Mouse (Mus musculus) kidney, adult 2 months (tissue): ENCODE results near the gene Upf2. TPM values are rescaled to one million over a fixed set of nuclear protein-coding genes. Genes with fewer than 3 reads are reported as not detected.
"Not testable (repeated sequence)": the region's sequence is repeated elsewhere in the genome, so short reads cannot be mapped to it uniquely, and the experiment has no call there.

Experiments
- DNase-seq: peaks from one replicate; pipeline ENCODE4 v3.0.0; 2021
- H3K27ac ChIP-seq: fragments of 200-500 bp; 2 replicates; pipeline ENCODE4 v1.5.1; 2012; ENCODE audit warnings: low read depth, low read length, control low read depth, inconsistent platforms; ENCODE audit not compliant: insufficient read depth
- H3K27me3 ChIP-seq: fragments of 200-500 bp; replicated peaks from 2 replicates; pipeline ENCODE4 v1.6.1; 2012; ENCODE audit warnings: mild to moderate bottlenecking, moderate library complexity, low read length, inconsistent platforms; ENCODE audit not compliant: control insufficient read depth, insufficient read depth
- H3K36me3 ChIP-seq: fragments of 200-500 bp; 2 replicates; pipeline ENCODE4 v1.6.1; 2012; ENCODE audit warnings: mild to moderate bottlenecking, moderate library complexity, low read length, inconsistent platforms; ENCODE audit not compliant: control insufficient read depth, insufficient read depth
- H3K4me1 ChIP-seq: fragments of 200-500 bp; 2 replicates; pipeline ENCODE4 v1.6.1; 2011; ENCODE audit warnings: low read length; ENCODE audit not compliant: control insufficient read depth, insufficient read depth
- H3K4me3 ChIP-seq: fragments of 200-500 bp; 2 replicates; pipeline ENCODE4 v1.5.1; 2011; ENCODE audit warnings: mild to moderate bottlenecking, low read depth, low read length, control low read depth; ENCODE audit not compliant: insufficient read depth
- CTCF ChIP-seq: fragments of 200-500 bp; conservative IDR thresholded peaks from 2 replicates; pipeline ENCODE4 v1.5.1; 2011; ENCODE audit warnings: low read depth, mild to moderate bottlenecking, control low read depth, low read length, moderate library complexity, mixed read lengths; ENCODE audit not compliant: insufficient read depth, insufficient read length
- POLR2A ChIP-seq: fragments of 200-500 bp; IDR thresholded peaks from one replicate; pipeline ENCODE4 v1.6.1; 2011; ENCODE audit warnings: low read depth, low read length, control low read depth
- WGBS: fragments of 180-500 bp; shearing (Covaris S2); methylation state at CpG from one replicate; pipeline ENCODE4 v1.1.7; 2018; 5-methylcytosine and 5-hydroxymethylcytosine counted together
- polyA plus RNA-seq: library from polyadenylated mRNA; depleted of rRNA; stranded (reverse); fragments of >200 nt; gene quantifications from 2 replicates; pipeline ENCODE4 v1.2.3, GENCODE M21; 2012

Upf2 gene
- polyA plus RNA-seq, 1 experiment, result 4.3 TPM

DNA sequence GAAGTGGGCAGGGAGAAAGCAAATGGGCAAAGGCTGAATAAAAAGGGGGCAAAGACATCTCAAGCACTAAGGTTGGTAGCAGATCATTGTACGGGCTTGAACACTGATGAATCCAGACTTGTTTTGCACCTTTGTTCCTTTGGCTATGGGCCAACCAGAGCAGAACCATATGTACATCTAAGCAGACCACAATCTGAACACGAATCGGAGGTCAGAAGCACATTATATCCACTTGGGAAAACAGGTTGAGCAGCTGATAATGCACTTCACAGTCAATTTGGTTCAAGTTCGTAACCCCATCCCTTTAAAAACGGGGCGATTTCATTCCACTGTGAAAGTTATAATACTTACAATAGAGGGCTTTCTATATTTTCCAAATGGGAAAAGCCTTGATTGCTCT, 964 bp upstream of the Upf2 start:
- H3K4me3 ChIP-seq, result peak overlapping the region; percentile 55
- no peaks in the 10 kb centered on the region for H3K27me3 ChIP-seq
- peaks cover 6% of the 10 kb centered on the region; the same call in 1 of the 2 replicates for H3K4me1 ChIP-seq
- H3K36me3 ChIP-seq, result no peaks in the 10 kb centered on the region
- peak overlapping the region; percentile 54 for H3K27ac ChIP-seq
- WGBS, result under 1% methylated on average over 6 of the region's 6 CpGs
- DNase-seq, result peak; percentile 67
- TF ChIP-seq CTCF (no peak), POLR2A (no peak)

DNA sequence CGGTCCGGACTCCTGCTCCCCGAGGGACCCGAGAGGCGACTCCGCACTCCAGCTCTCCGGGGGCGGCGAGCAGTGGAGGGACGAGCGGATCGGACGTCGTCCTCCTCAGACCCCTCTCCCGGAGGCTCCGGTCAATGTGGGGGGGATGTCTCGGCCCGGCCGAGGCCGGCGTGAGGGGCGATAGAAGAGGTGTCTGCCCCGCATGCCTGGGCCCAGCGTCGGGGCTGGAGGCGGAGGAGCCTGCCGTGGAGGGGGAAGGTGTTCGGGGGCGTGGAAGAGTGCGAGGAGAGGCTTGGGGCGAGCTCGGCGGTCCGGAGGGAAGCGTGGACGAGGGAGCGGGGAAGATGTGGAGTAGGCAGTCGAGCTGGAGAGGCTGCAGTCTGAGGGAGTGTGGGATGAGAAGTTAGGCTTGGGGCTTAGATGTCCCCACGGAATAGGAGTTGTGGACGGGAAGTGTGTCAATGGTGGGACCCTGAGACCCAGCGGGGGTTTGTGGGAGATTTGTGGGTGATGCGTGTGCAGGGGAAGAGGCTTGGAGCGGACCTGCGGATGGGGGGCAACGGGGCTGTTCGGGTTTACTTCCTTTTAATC, 447 bp downstream of the Upf2 start:
- Histone ChIP-seq H3K27ac (peak overlapping the region; percentile 86), H3K4me1 (peaks cover 6% of the 10 kb centered on the region; the same call in 1 of the 2 replicates), H3K27me3 (no peaks in the 10 kb centered on the region), H3K36me3 (no peaks in the 10 kb centered on the region), H3K4me3 (peak overlapping the region; percentile 92)
- no peak for DNase-seq
- WGBS, result 1% methylated on average over 45 of the region's 46 CpGs
- TF ChIP-seq CTCF, result no peak
- TF ChIP-seq POLR2A, result no peak

DNA sequence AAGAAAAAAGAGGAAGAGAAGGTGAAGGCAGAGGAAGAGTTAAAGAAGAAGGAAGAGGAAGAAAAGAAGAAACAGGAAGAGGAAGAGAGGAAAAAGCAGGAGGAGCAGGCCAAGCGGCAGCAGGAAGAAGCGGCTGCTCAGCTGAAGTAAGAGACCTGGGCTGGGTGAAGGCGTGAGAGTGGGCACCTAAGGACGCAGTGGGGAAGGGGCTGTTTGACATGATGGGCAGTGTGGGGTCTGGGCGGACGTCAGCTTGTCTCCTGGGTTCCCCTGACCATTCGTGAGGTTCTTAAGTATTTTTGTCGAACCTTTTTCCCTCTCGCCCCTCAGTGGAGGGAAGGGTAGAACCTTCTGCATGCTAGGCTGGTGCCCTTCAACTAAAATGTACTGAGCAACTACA, 6.4 kb downstream of the Upf2 start:
- no peak overlapping the region for H3K27ac ChIP-seq
- H3K4me3 ChIP-seq, result no peak overlapping the region
- H3K4me1 ChIP-seq, result no peaks in the 10 kb centered on the region
- 93% methylated on average over 9 of the region's 9 CpGs for WGBS
- no peak for TF ChIP-seq CTCF
- no peak for TF ChIP-seq POLR2A
- H3K36me3 ChIP-seq, result peaks cover 8% of the 10 kb centered on the region
- H3K27me3 ChIP-seq, result no peaks in the 10 kb centered on the region
- DNase-seq, result no peak

DNA sequence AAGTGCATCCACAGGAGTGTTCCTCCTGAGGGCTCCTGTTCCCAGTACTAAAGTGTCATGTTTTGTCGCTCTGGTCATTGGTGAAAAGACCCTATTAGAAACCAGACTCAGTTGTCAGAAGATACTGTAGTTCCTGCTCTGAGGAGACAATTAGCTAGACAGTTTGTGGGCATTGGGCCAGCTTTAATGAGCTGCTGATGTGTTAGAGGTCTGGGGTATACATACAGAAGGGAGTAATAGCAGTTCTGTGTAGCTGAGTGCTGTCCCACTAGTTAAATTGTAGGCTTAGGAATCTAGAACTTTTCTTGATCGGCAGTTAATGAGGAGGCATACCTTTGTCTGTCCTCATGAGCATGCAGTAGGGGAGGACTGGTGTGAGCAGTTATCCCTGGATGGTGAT, 11.0 kb downstream of the Upf2 start:
- peaks cover 9% of the 10 kb centered on the region for H3K36me3 ChIP-seq
- H3K27ac ChIP-seq, result no peak overlapping the region
- H3K4me1 ChIP-seq, result no peaks in the 10 kb centered on the region
- no peak overlapping the region for H3K4me3 ChIP-seq
- no peaks in the 10 kb centered on the region for H3K27me3 ChIP-seq
- no peak for DNase-seq
- TF ChIP-seq CTCF (no peak), POLR2A (no peak)
- WGBS, result 82% methylated on average over 2 of the region's 2 CpGs

DNA sequence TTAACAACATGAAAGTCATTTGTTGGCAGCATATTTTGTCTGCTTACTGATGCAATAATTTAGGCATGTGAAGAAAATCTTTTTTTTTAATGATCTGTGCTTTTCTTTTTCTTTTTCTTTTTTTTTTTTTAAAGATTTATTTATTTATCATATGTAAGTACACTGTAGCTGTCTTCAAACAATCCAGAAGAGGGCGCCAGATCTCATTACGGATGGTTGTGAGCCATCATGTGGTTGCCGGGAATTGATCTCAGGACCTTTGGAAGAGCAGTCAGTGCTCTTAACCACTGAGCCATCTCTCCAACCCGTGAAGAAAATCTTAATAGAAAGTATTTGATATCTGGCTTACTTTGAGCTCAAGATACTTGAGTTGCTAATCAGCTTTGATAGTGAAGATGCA, 12.5 kb downstream of the Upf2 start:
- not testable (repeated sequence) for H3K27me3 ChIP-seq, H3K4me3 ChIP-seq, DNase-seq, H3K4me1 ChIP-seq, H3K36me3 ChIP-seq, H3K27ac ChIP-seq
- 95% methylated on average over 4 of the region's 4 CpGs for WGBS

GRCm38 (mm10) chr2:5965972-5966371, 14.7 kb downstream of the Upf2 start:
- H3K4me3 ChIP-seq, result no peak overlapping the region
- WGBS, result 94% methylated on average over 3 of the region's 3 CpGs
- DNase-seq, result no peak
- H3K4me1 ChIP-seq, result no peaks in the 10 kb centered on the region
- no peaks in the 10 kb centered on the region for H3K27me3 ChIP-seq
- H3K36me3 ChIP-seq, result peaks cover 9% of the 10 kb centered on the region
- TF ChIP-seq POLR2A, result no peak
- TF ChIP-seq CTCF, result no peak
- H3K27ac ChIP-seq, result no peak overlapping the region

DNA sequence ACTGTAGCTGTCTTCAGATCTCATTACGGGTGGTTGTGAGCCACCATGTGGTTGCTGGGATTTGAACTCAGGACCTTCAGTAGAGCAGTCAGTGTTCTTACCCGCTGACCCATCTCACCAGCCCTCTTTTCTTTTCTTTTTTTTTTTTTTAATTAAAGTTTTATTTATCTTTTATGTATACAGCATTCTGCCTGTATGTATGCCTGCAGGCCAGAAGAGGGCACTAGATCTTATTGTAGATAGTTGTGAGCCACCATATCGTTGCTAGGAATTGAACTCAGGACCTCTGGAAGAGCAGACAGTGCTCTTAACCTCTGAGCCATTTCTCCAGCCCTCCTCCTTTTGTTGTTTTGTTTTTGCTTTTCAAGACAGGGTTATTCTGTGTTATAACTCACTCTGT, 19.4 kb downstream of the Upf2 start:
- 89% methylated on average over 3 of the region's 3 CpGs for WGBS

GRCm38 (mm10) chr2:5977532-5977931, 26.3 kb downstream of the Upf2 start:
- peaks cover 6% of the 10 kb centered on the region; the same call in 1 of the 2 replicates for H3K36me3 ChIP-seq
- no peaks in the 10 kb centered on the region for H3K27me3 ChIP-seq
- DNase-seq, result no peak
- no peak overlapping the region for H3K4me3 ChIP-seq
- H3K4me1 ChIP-seq, result no peaks in the 10 kb centered on the region
- 92% methylated on average over 4 of the region's 4 CpGs for WGBS
- no peak overlapping the region for H3K27ac ChIP-seq
- TF ChIP-seq POLR2A (no peak), CTCF (no peak)

More for the DNA sequence above, 19.4 kb downstream of the Upf2 start:
- not testable (repeated sequence) for H3K4me1 ChIP-seq, H3K27ac ChIP-seq, H3K36me3 ChIP-seq, DNase-seq, H3K27me3 ChIP-seq, H3K4me3 ChIP-seq
